Mouse (Mus musculus): ENCODE measurements around the gene Exosc7. TPM values are rescaled to one million over a fixed set of nuclear protein-coding genes. Genes with fewer than 3 reads are reported as not detected.

Exosc7 gene
- polyA plus RNA-seq, 1 experiment from 2014 or later: 78.2 TPM

DNA sequence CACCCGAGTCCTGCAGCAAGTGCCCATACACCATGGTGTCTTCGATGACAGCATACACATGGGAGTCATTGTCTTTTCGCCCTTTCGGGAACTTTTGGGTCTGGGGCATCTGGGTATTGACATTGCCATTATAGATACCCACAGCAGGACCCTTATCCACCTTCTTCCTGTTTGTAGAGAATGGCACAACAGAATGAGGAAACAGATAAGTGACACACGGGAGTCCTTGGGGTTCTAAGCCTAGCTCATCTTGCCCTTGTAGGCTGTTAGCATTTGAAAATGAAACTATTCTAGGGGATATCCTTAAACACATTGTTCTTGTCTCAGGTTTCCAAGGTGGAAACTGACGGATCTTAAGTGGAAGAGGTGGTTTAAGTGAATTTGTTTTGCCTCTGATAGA, 60.7 kb downstream of the Exosc7 start:
- no peak overlapping the region for H3K4me2 ChIP-seq (ENCODE audit: low read length)
- no peaks in the 10 kb centered on the region for H3K9me3 ChIP-seq (ENCODE audit: control insufficient read depth, low read length)
- no peak overlapping the region for H3K27ac ChIP-seq (ENCODE audit: low read depth, low read length)
- ATAC-seq: no peak
- H3K27me3 ChIP-seq (replicated peaks; ENCODE audit: control insufficient read depth, insufficient read depth, low read length): no peaks in the 10 kb centered on the region
- H3K36me3 ChIP-seq (ENCODE audit: control insufficient read depth, insufficient read depth, low read length): no peaks in the 10 kb centered on the region
- H3K4me3 ChIP-seq (ENCODE audit: low read length): no peak overlapping the region
- 92% methylated on average over 6 of the region's 6 CpGs for WGBS
- no peak overlapping the region for H3K9ac ChIP-seq (ENCODE audit: low read depth, low read length)
- H3K4me1 ChIP-seq (ENCODE audit: control insufficient read depth, insufficient read depth, low read depth, low read length): no peaks in the 10 kb centered on the region

DNA sequence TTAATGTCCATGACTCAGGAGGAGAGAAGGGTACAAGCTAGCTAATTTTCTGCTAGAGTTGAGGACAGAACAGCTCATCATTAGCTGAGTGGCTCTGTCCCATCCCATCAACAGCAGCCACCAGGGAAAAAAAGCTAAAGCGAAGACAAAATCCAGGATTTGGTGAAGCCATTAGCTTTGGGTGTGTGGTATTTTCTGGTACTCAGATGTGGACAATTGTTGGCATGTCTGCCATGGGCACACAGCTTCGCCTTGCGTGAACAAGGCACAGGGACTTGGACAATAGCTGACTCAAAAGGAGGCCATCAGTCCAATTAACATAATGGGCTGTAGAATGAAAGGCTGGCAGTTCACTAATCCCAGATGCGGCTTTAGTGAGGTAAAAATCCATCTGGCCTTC, 61.3 kb downstream of the Exosc7 start:
- Histone ChIP-seq H3K4me2 (ENCODE audit: low read length) (no peak overlapping the region), H3K9me3 (ENCODE audit: control insufficient read depth, low read length) (no peaks in the 10 kb centered on the region), H3K27me3 (replicated peaks; ENCODE audit: control insufficient read depth, insufficient read depth, low read length) (no peaks in the 10 kb centered on the region), H3K36me3 (ENCODE audit: control insufficient read depth, insufficient read depth, low read length) (no peaks in the 10 kb centered on the region), H3K9ac (ENCODE audit: low read depth, low read length) (no peak overlapping the region), H3K4me1 (ENCODE audit: control insufficient read depth, insufficient read depth, low read depth, low read length) (no peaks in the 10 kb centered on the region), H3K27ac (ENCODE audit: low read depth, low read length) (no peak overlapping the region), H3K4me3 (ENCODE audit: low read length) (no peak overlapping the region)
- ATAC-seq: no peak
- 45% methylated on average over 4 of the region's 4 CpGs for WGBS

DNA sequence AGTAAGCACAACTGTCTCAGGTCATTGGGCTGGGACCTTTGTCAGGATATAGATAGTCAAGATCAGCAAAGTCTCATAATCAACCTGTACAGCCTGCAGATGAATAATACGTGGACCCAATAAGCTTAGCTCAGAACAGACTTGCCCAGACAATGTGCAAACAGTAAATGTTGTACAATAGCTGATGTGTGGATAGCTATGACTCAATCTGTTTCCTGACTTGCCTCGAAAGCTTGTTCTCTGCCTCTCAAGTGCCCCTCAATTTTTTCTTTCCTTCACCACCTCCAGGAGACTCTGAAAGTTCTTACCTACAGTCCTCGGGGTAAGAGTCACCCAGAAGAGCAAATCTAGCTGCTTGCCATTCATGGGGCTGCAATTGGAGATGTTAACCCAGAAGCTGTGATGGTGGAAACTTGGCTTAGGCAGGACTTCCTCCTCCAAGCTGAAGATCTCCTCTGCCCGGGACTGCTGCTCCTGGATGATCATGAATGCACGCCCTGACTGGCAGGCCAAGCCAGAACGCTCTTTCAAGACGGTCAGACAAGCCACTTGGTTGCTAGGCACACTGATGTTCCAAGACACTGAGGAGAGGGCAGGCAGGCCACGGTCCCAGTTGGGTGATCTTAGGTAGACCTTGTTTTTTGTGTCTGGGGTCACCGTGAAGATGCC, 64.5 kb downstream of the Exosc7 start:
- no peaks in the 10 kb centered on the region for H3K4me1 ChIP-seq (ENCODE audit: control insufficient read depth, insufficient read depth, low read depth, low read length)
- ATAC-seq: no peak
- H3K27me3 ChIP-seq (replicated peaks; ENCODE audit: control insufficient read depth, insufficient read depth, low read length): no peaks in the 10 kb centered on the region
- H3K27ac ChIP-seq (ENCODE audit: low read depth, low read length): no peak overlapping the region
- no peaks in the 10 kb centered on the region for H3K36me3 ChIP-seq (ENCODE audit: control insufficient read depth, insufficient read depth, low read length)
- WGBS: 87% methylated on average over 9 of the region's 9 CpGs
- no peak overlapping the region for H3K4me3 ChIP-seq (ENCODE audit: low read length)
- H3K9me3 ChIP-seq (ENCODE audit: control insufficient read depth, low read length): no peaks in the 10 kb centered on the region
- no peak overlapping the region for H3K9ac ChIP-seq (ENCODE audit: low read depth, low read length)
- no peak overlapping the region for H3K4me2 ChIP-seq (ENCODE audit: low read length)

DNA sequence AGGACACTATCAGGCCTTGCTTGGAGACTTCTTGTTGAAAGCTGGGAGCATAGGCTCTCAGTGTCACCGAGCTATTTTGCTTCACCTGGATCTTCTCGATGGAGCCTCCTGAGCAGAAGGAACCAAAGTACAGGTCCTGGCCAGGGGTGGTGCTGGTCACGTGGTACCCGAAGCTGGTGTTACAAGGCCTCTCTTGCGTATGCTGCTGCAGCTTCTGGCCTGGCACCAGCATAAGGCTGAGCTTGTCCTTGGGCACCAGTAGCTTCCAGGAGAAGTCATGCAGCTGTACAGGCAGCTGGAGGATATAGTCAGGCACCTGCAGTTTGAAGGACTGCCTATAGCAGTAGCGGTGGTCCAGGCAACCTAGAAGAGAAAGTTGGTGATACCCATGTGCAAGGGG, 67.0 kb downstream of the Exosc7 start:
- H3K4me3 ChIP-seq (ENCODE audit: low read length): no peak overlapping the region
- H3K9ac ChIP-seq (ENCODE audit: low read depth, low read length): no peak overlapping the region
- no peaks in the 10 kb centered on the region for H3K36me3 ChIP-seq (ENCODE audit: control insufficient read depth, insufficient read depth, low read length)
- ATAC-seq: no peak
- H3K4me2 ChIP-seq (ENCODE audit: low read length): no peak overlapping the region
- H3K27ac ChIP-seq (ENCODE audit: low read depth, low read length): no peak overlapping the region
- 97% methylated on average over 6 of the region's 6 CpGs for WGBS
- H3K9me3 ChIP-seq (ENCODE audit: control insufficient read depth, low read length): no peaks in the 10 kb centered on the region
- H3K27me3 ChIP-seq (replicated peaks; ENCODE audit: control insufficient read depth, insufficient read depth, low read length): no peaks in the 10 kb centered on the region
- H3K4me1 ChIP-seq (ENCODE audit: control insufficient read depth, insufficient read depth, low read depth, low read length): no peaks in the 10 kb centered on the region

DNA sequence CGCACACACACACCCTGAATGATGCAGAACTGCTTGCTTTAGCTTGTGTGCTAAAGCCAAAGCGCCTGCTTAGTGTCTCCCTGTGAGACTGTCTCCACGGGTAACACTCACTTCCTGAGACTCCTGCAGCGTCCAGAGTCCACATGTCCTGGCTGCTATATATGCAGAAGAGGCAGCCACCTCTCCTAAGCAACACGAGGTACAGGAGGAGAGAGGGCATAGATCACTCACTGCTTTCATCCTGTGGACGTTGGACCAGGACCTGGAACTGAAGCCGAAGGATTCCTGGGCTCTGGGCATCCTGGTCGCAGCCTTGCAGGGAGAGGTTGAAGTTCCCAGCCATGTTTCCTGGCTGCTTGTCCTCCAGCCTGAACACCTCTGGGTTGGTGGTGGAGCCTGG, 70.2 kb downstream of the Exosc7 start:
- ATAC-seq: no peak
- 74% methylated on average over 8 of the region's 8 CpGs for WGBS
- Histone ChIP-seq H3K27ac (ENCODE audit: low read depth, low read length) (no peak overlapping the region), H3K4me1 (ENCODE audit: control insufficient read depth, insufficient read depth, low read depth, low read length) (no peaks in the 10 kb centered on the region), H3K9me3 (ENCODE audit: control insufficient read depth, low read length) (no peaks in the 10 kb centered on the region), H3K9ac (ENCODE audit: low read depth, low read length) (no peak overlapping the region), H3K4me3 (ENCODE audit: low read length) (no peak overlapping the region), H3K4me2 (ENCODE audit: low read length) (no peak overlapping the region), H3K27me3 (replicated peaks; ENCODE audit: control insufficient read depth, insufficient read depth, low read length) (no peaks in the 10 kb centered on the region), H3K36me3 (ENCODE audit: control insufficient read depth, insufficient read depth, low read length) (no peaks in the 10 kb centered on the region)

DNA sequence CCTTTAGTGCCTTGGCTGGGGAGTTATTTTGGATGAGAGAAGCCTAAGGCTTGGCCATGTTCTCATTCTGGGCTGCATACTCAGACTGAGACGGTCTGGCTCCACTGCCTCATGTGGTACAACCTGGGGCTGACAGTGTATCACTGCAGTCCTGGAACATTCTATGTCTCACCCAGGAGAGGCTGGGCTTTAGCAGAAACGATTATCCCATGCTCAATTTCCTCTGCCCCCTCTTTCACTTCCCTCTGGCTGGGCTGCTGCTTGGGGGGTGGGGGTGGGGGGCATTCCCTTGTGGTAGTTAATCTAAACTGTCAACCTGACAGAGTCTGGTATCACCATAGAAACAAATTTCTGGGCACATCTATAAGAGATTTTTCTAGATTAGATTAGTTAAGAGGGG, 72.5 kb downstream of the Exosc7 start:
- H3K9me3 ChIP-seq (ENCODE audit: control insufficient read depth, low read length): no peaks in the 10 kb centered on the region
- no peaks in the 10 kb centered on the region for H3K4me1 ChIP-seq (ENCODE audit: control insufficient read depth, insufficient read depth, low read depth, low read length)
- ATAC-seq: no peak
- H3K9ac ChIP-seq (ENCODE audit: low read depth, low read length): no peak overlapping the region
- no peaks in the 10 kb centered on the region for H3K36me3 ChIP-seq (ENCODE audit: control insufficient read depth, insufficient read depth, low read length)
- H3K27ac ChIP-seq (ENCODE audit: low read depth, low read length): no peak overlapping the region
- H3K27me3 ChIP-seq (replicated peaks; ENCODE audit: control insufficient read depth, insufficient read depth, low read length): no peaks in the 10 kb centered on the region
- 35% methylated on average over 2 of the region's 2 CpGs for WGBS
- H3K4me3 ChIP-seq (ENCODE audit: low read length): no peak overlapping the region
- no peak overlapping the region for H3K4me2 ChIP-seq (ENCODE audit: low read length)

Other genes with a start within 250 kb of the Exosc7 start
- gene Zfp445, start 247.2 kb upstream of the Exosc7 start, polyA plus RNA-seq (2015; fragmentation: Nextera tagmentation; extraction: Ambion mirVana): 88.3 and 102 TPM in 2 replicates
- 3.9 and 4.5 TPM in 2 replicates for gene Zkscan7, start 227.5 kb upstream of the Exosc7 start, polyA plus RNA-seq (2015; fragmentation: Nextera tagmentation; extraction: Ambion mirVana)
- 14.4 and 18.0 TPM in 2 replicates for gene Zfp105, start 190.1 kb upstream of the Exosc7 start, polyA plus RNA-seq (2015; fragmentation: Nextera tagmentation; extraction: Ambion mirVana)
- gene 1110059G10Rik, start 162.2 kb upstream of the Exosc7 start, polyA plus RNA-seq (2015; fragmentation: Nextera tagmentation; extraction: Ambion mirVana): 24.8 and 25.0 TPM in 2 replicates
- 8.2 and 10.7 TPM in 2 replicates for gene Kif15, start 162.2 kb upstream of the Exosc7 start, polyA plus RNA-seq (2015; fragmentation: Nextera tagmentation; extraction: Ambion mirVana)
- gene Tmem42, start 91.9 kb upstream of the Exosc7 start, polyA plus RNA-seq (2015; fragmentation: Nextera tagmentation; extraction: Ambion mirVana): 30.0 and 31.2 TPM in 2 replicates
- gene Tgm4, start 78.5 kb upstream of the Exosc7 start, polyA plus RNA-seq (2015; fragmentation: Nextera tagmentation; extraction: Ambion mirVana): 0.61 and 0.81 TPM in 2 replicates
- 88.7 and 92.7 TPM in 2 replicates for gene Zdhhc3, start within 50 bp of the Exosc7 start, polyA plus RNA-seq (2015; fragmentation: Nextera tagmentation; extraction: Ambion mirVana)
- 4.2 and 4.5 TPM in 2 replicates for gene Clec3b, start 37.7 kb downstream of the Exosc7 start, polyA plus RNA-seq (2015; fragmentation: Nextera tagmentation; extraction: Ambion mirVana)
- 0.11 and 0.24 TPM in 2 replicates for gene Cdcp1, start 102.8 kb downstream of the Exosc7 start, polyA plus RNA-seq (2015; fragmentation: Nextera tagmentation; extraction: Ambion mirVana)
- 25.3 and 32.3 TPM in 2 replicates for gene Tmem158, start 147.5 kb downstream of the Exosc7 start, polyA plus RNA-seq (2015; fragmentation: Nextera tagmentation; extraction: Ambion mirVana)

Measured in hindbrain, embryonic 16.5 days (tissue).